Mouse (Mus musculus): Measurements from ENCODE around the gene Arhgap27. TPM values are rescaled to one million over a fixed set of nuclear protein-coding genes. Genes with fewer than 3 reads are reported as not detected.

The Arhgap27 gene
- total and polyA plus RNA-seq, 3 experiments = 11.8 to 30.9 (median 26.1) TPM

DNA sequence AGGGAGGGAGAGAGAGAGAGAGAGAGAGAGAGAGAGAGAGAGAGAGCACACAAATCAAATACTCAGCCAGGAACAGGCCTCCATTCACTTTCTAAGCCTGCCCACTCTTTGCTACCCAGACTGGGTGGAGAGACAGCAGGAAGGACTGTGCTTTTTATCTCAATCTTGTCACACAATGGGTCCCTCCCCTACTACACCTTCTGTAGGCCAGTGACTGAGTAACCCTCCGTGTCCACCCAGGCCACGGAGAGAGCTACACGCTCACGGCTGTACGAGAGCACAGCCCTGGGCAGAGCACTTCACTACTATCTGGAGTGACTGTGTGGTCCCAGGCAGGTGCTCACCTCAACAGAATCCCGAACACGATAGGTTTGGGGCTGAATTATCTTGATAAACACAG lies 17.3 kb downstream of the Arhgap27 start:
- H3K4me3 ChIP-seq (replicated peaks in 1 of 3; ENCODE audit: low read depth in 2 of 3, low read length in 2 of 3, poor library complexity in 1 of 3) = peak overlapping the region; percentile 33 to 78 (median 61)
- dilution Hi-C loops (cut with MboI; ENCODE audit: extremely low pct_ligation_motif_present, extremely low pct_unique_long_range_greater_than_20kb, low sequenced_read_pairs) (no loop called here), in situ Hi-C loops (cut with MboI; ENCODE audit: low pct_ligation_motif_present, low pct_unique_long_range_greater_than_20kb, low sequenced_read_pairs) (no loop called here)
- H3K27me3 ChIP-seq (replicated peaks) = no peaks in the 10 kb centered on the region
- H3K4me2 ChIP-seq (ENCODE audit: insufficient read depth, low read depth, poor library complexity, severe bottlenecking) = peak overlapping the region; percentile 85
- peaks cover 37 to 52% of the 10 kb centered on the region in 2 experiments for H3K4me1 ChIP-seq (ENCODE audit: control insufficient read depth in 1 of 2, insufficient read depth in 2 of 2)
- H3K36me3 ChIP-seq (replicated peaks in 1 of 2; ENCODE audit: control insufficient read depth in 1 of 2, insufficient read depth in 1 of 2, low read length in 1 of 2) = peaks cover 26 to 58% of the 10 kb centered on the region in 2 experiments
- TF ChIP-seq CHD1 (IDR thresholded peaks at IDR 0.05; ENCODE audit: low read depth, low read length) (peak; percentile 77; the same call in 1 of the 2 replicates), USF2 (conservative IDR thresholded peaks at IDR 0.05; ENCODE audit: low read depth, low read length) (no peak), MAFK (IDR thresholded peaks at IDR 0.05; ENCODE audit: insufficient replicate concordance, low read length) (no peak), JUN (IDR thresholded peaks at IDR 0.05; ENCODE audit: insufficient read depth, low read depth, low read length) (no peak), ZMIZ1 (IDR thresholded peaks at IDR 0.05; ENCODE audit: low read depth, low read length) (peak; percentile 56; the same call in 1 of the 2 replicates), EP300 (IDR thresholded peaks at IDR 0.05; ENCODE audit: low read length) (no peak), SMC3 (IDR thresholded peaks at IDR 0.05; ENCODE audit: low read depth, low read length) (no peak), UBTF (IDR thresholded peaks at IDR 0.05; ENCODE audit: low read depth, low read length) (no peak), BHLHE40 (IDR thresholded peaks at IDR 0.05; ENCODE audit: low read depth, low read length) (no peak), NELFE (IDR thresholded peaks at IDR 0.05; ENCODE audit: low read depth, low read length) (peak; percentile 43; the same call in 1 of the 2 replicates), MAZ (IDR thresholded peaks at IDR 0.05; ENCODE audit: low read depth, low read length) (no peak), MYC (IDR thresholded peaks at IDR 0.05; ENCODE audit: low read depth, low read length) (no peak), USF1 (IDR thresholded peaks at IDR 0.05; ENCODE audit: low read depth, low read length) (no peak), ZKSCAN1 (IDR thresholded peaks at IDR 0.05; ENCODE audit: borderline replicate concordance, low read depth, low read length) (no peak), ETS1 (conservative IDR thresholded peaks at IDR 0.05; ENCODE audit: low read depth, low read length) (no peak), TBP (conservative IDR thresholded peaks at IDR 0.05; ENCODE audit: low read depth, low read length) (no peak), MXI1 (IDR thresholded peaks at IDR 0.05; ENCODE audit: low read depth, low read length) (no peak), NRF1 (IDR thresholded peaks at IDR 0.05; ENCODE audit: low read depth, low read length) (no peak)
- H3K27ac ChIP-seq (ENCODE audit: insufficient read depth, low read depth) = peak overlapping the region; percentile 71
- no peak for DNase-seq (ENCODE audit: extremely low read depth)
- H3K9ac ChIP-seq (ENCODE audit: insufficient read depth, low read depth) = peak overlapping the region; percentile 72
- H3K79me2 ChIP-seq (replicated peaks; ENCODE audit: control insufficient read depth, extremely low read depth, insufficient read depth, poor library complexity, severe bottlenecking) = peaks cover 13% of the 10 kb centered on the region
- peaks cover 22% of the 10 kb centered on the region for H3K9me3 ChIP-seq (replicated peaks; ENCODE audit: low read length)

- no peak for DNase-seq (ENCODE audit: extremely low read depth)
- in situ Hi-C loops (cut with MboI; ENCODE audit: low pct_ligation_motif_present, low pct_unique_long_range_greater_than_20kb, low sequenced_read_pairs) (no loop called here), dilution Hi-C loops (cut with MboI; ENCODE audit: extremely low pct_ligation_motif_present, extremely low pct_unique_long_range_greater_than_20kb, low sequenced_read_pairs) (no loop called here)
- TF ChIP-seq UBTF (IDR thresholded peaks at IDR 0.05; ENCODE audit: low read depth, low read length) (no peak; the same call in 1 of the 2 replicates), ETS1 (conservative IDR thresholded peaks at IDR 0.05; ENCODE audit: low read depth, low read length) (0 out of 2 replicates have a peak, but pooled peaks have one; percentile 13)
- Histone ChIP-seq H3K9me3 (replicated peaks; ENCODE audit: low read length) (peaks cover 17% of the 10 kb centered on the region), H3K79me2 (replicated peaks; ENCODE audit: control insufficient read depth, extremely low read depth, insufficient read depth, poor library complexity, severe bottlenecking) (peaks cover 13% of the 10 kb centered on the region), H3K4me2 (ENCODE audit: insufficient read depth, low read depth, poor library complexity, severe bottlenecking) (peak overlapping the region; percentile 85), H3K4me3 (replicated peaks in 1 of 3; ENCODE audit: low read depth in 2 of 3, low read length in 2 of 3, poor library complexity in 1 of 3) (peak overlapping the region; percentile 61 to 78 (median 64)), H3K9ac (ENCODE audit: insufficient read depth, low read depth) (peak overlapping the region; percentile 72), H3K27ac (ENCODE audit: insufficient read depth, low read depth) (peak overlapping the region; percentile 61), H3K4me1 (ENCODE audit: control insufficient read depth in 1 of 2, insufficient read depth in 2 of 2) (peaks cover 34 to 58% of the 10 kb centered on the region in 2 experiments), H3K27me3 (replicated peaks) (no peaks in the 10 kb centered on the region), H3K36me3 (replicated peaks in 1 of 2; ENCODE audit: control insufficient read depth in 1 of 2, insufficient read depth in 1 of 2, low read length in 1 of 2) (peaks cover 31 to 59% of the 10 kb centered on the region in 2 experiments)
Observed at GRCm38 (mm10) chr11:103345408-103346091, 17.9 kb downstream of the Arhgap27 start.
